Mouse (Mus musculus) heart, postnatal 0 days (tissue): Measurements from ENCODE around the gene Pdzd3.

Experiments used
- CTCF ChIP-seq: IDR thresholded peaks from 2 replicates; pipeline ENCODE4 v1.5.1; 2016; ENCODE audit warnings: antibody characterized with exemption, control low read depth, low read depth
- EP300 ChIP-seq: IDR thresholded peaks from 2 replicates; pipeline ENCODE4 v1.6.1; 2016; ENCODE audit warnings: antibody characterized with exemption, low read depth

DNA sequence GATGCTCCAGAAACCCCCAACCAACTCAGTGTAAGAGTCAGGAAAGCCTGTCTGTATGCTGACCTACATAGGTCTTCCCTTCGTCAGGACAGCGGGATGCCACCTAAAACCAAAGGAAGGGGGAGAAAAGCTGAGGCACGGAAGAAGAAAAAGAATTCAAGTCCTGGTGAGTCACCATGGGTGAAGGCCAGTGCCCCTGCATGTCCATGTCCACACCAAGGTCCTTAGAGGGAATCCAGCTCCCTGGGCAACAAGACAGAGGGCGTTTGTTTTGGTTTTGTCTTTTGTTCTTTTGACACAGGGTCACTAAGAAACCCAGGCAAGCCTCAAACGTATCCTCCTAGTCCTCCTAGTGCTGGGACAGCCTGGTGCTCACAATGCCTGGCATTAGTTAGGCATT, 10.4 kb downstream of the Pdzd3 start:
- TF ChIP-seq CTCF (no peak), EP300 (no peak)
